Mouse (Mus musculus) kidney, adult 11 months (tissue): Measurements from ENCODE around the gene Odf2.

ENCODE experiments used
- DNase-seq: peaks from one replicate; pipeline ENCODE4 v3.0.0; 2022

The Odf2 gene

GRCm38 (mm10) chr2:29889066-29889944 lies at the start of gene Odf2:
Gene Odf2 (plus strand): TSS chr2:29889221.
- peak; percentile 99 for DNase-seq

DNA sequence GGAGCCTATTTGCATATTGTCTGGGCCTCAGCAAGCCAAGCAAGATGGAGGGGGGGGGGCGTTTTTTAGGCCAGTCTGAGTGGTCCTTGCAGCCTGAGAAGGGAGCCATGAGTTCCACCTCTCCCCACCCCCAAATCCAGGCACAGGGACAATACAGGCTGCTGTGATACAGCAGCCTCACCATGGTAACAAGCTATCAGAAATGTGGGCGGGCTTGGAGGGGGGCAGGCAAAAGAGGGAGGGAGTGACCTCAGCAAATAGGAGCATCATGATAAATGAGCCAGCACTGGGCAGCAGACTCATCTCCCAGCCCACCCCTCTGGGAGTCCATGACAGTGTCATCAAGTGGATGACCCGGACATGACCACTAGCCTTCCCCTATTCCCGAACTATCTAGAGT lies 49.6 kb upstream of the Odf2 start:
- DNase-seq, result no peak

- no peak for DNase-seq
These were observed 45.6 kb upstream of the Odf2 start for GRCm38 (mm10) chr2:29843231-29844105.

DNA sequence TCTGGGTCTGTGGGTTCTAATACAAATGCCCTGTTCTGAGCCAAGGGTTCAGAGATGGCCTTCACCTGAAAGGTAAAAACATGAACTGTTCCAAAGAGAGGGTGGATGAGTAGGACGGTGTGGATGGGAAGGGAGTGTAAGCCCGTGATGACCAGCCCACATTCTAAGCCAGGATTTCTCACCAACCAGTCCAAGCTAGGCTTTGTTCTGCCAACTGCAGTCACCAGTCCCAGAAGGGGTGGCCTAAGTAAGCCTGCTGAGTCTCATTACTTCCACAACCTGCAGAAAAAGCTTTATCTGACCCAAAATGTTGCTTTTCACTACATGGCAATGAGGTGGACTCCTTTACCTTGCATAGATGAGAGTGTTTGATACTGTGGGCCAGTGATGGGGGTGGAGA lies 44.9 kb upstream of the Odf2 start:
- no peak for DNase-seq

DNA sequence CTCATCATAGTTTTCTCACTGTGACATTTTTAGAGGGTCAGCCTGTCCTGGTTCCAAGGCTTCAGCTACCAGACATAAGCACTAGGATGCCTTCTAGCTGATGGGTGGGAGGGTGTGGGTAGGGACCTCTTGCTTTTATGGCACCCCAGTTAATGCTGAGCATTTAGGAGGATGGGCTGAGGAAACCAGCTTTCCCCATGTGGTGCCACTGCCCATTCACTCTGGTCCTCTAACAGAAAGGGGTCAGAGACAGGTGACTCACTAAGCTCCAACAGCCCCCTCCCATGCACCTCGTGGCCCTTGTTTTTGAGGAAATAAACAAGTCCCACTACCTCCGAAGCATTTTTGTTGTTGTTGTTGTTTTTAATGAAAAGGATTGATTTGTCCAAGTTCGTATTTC lies 44.4 kb upstream of the Odf2 start:
- no peak for DNase-seq

DNA sequence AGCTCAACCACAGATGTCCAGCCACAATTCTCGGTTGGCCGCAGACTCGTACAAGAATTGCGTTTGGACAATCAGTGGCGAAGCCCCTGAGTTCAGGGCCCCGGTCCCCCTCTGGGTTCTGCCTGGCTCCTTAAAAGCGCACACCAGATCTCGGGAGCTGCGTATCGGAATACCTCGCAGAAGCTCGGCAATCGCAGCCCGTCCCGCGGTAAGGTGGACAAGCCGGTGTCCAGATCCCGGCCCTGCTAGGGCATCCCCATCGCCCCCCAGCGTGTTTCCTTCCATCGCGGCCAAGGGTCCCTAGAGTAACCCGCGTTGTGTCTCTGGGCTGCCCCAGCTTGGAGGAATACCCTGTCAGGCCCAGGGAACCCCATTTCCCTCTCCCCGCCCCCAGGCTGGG lies 43.4 kb upstream of the Odf2 start:
- DNase-seq, result no peak

- no peak for DNase-seq
These were observed 42.8 kb upstream of the Odf2 start for GRCm38 (mm10) chr2:29846061-29846853.

- DNase-seq, result no peak
These were observed 42.1 kb upstream of the Odf2 start for GRCm38 (mm10) chr2:29846911-29847310.

DNA sequence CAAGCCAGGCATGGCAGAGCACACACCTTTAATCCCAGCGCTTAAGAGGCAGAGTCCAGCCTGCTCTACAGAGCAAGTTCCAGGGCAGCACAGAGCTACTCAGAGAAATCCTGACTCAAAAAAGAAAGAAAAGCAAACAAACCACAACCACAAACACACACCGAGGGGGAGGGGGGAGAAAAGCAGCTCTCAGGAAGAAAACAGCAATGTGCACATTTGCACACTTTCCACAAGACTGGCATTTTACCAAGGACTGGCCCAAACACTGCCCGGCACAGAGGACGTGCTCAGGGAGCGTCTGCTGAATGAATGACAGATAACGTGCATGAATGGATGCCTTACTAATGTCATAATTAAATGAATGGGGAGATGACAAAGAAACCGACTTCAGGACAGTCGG lies 40.0 kb upstream of the Odf2 start:
- no peak for DNase-seq

GRCm38 (mm10) chr2:29849841-29850480 lies 39.1 kb upstream of the Odf2 start:
- no peak for DNase-seq

- no peak for DNase-seq
These were observed 36.0 kb upstream of the Odf2 start for GRCm38 (mm10) chr2:29852957-29853485.

DNA sequence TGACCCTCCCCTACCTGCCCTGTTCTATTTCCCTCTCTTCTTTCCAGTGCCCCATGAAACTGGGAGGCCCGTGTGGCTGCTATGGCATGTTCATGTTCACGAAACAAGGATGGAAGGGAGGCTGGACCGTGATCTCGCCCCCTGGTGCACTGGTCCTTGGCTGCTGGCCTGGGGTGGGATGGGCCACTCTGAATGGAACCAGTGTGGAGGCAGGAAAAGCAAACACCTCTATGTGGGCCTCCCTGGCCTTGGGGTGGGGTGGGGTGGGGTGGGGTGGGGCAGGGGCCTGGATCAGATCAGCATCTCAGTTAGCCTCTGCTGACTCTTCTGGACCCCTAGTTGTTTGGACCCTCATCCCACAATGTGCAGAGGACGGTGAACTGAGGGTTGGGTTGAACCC lies 35.3 kb upstream of the Odf2 start:
- DNase-seq, result no peak

DNA sequence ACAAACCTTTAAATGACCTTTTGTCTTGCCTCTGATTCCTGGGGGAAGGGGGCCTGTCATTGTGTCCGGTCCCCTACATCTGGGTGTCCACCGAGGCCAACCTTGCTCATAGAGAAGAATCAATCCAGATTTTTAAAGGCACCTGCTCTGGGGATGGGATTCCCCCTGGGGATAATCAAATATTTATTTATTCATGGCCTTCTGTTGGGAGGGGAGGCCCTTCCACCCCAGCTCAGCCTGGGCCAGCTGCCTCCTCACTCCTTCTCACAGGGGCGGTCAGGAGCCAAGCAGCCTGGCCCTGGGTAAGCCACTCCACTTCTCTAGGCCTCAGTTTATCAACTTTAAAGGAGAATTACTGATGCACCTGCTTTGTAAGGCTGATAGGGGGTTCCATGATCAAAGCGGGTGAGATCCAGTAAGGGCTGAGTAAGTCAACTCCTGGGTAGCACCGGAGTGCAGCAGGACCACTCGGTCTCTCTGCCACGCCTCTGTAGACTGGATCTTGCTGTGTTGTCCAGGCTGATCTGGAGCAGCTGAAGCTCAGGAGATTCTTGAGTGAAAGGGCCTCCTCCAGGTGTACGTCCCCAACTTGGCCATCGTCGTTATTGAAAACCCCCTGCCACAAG lies 33.3 kb upstream of the Odf2 start:
- DNase-seq, result no peak

- no peak for DNase-seq
These were observed 32.4 kb upstream of the Odf2 start for GRCm38 (mm10) chr2:29856451-29857260.

DNA sequence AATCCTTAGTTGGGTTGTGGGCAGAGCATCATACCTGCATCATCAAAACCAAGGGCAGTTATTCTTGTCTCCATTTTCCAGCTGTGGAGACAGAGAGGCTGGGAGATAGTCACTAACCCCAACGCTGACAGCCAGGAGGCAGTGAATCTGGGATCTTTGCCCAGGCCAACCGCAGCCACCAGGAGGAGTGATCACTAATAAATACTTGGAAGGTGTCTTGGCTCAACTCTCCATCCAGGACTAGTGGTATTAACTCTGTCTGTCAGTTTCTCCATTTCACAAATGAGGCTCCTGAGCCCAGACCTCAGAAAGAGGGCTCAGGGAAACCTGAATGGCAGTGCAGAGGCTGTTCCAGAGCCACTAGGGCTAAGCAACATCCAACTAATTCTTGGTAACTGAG lies 31.7 kb upstream of the Odf2 start:
- no peak for DNase-seq

GRCm38 (mm10) chr2:29857967-29858366 lies 31.1 kb upstream of the Odf2 start:
- DNase-seq, result no peak

- peak; percentile 27 for DNase-seq
These were observed 30.1 kb upstream of the Odf2 start for GRCm38 (mm10) chr2:29858748-29859473.

- DNase-seq, result no peak
These were observed 23.9 kb upstream of the Odf2 start for GRCm38 (mm10) chr2:29865125-29865524.

DNA sequence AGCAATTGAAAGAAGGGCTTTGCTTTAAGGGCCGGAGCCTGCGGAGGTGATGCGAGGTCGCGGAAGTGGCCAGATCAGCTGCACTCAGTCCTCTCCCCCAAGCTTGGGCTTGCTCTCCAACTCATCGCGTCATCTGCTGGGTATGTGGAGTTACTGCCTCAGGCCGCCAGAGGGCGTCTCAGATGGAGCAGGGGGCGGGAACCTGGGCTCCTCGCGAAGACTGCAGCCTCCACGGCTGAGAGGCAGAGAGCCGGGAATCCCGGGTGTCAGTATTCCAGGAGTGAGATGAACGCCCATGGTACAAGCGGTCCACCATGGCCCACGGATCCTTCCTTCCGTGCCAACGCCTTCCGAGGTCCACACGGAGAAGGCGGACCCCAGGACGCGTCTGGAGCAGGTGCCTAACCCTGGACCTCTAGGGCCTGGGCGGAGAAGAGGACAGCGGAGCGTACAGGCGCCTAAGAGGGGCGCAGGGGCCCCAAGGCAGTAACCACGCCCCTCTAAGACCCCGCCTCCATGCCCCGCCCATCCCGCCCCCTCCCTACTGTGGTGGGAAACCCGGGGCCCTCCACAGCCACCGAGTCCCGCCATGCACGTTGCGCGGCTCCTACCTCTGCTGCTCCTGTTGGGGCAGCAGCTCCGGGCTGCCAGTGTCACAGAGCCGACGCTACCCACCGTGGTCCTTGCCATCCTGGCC lies 19.9 kb upstream of the Odf2 start, which contains the start of gene Cercam:
Gene Cercam, plus strand, starts transcription at position 216 of the 697 bp plus-strand sequence.
- peak; percentile 67 for DNase-seq
